Mouse (Mus musculus) spleen, adult 2 months (tissue): ENCODE results near the gene Slc6a19.

Experiments
- CTCF ChIP-seq: fragments of 200-500 bp; IDR thresholded peaks from 2 replicates; pipeline ENCODE4 v1.5.1; 2011; ENCODE audit warnings: mild to moderate bottlenecking, inconsistent platforms; ENCODE audit not compliant: insufficient read depth, insufficient read length, insufficient replicate concordance; ENCODE audit errors: extremely low read depth
- POLR2A ChIP-seq: fragments of 200-500 bp; IDR thresholded peaks from 2 replicates; pipeline ENCODE4 v1.6.1; 2011; ENCODE audit warnings: low read depth, low read length, inconsistent platforms

DNA sequence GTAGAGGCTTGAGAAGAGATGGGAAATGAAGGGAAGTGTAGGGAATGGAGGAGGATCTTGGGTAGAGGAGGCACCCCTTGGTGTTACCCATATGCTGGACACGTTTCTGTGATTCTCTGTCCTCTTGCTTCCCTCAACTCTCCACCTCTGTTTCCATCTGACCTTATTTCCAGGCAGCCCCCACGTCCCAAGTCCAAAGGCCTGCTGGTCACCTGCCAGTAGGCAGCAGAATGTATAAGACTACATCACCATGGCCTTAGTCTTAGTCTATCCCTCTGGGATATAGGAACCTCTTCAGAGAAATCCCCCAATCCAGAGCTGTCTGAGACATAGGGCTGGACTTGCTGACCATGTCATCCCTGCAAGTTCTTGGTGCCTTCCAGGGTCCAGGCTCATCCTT lies 25.4 kb downstream of the Slc6a19 start:
- TF ChIP-seq POLR2A (no peak), CTCF (no peak)
